Mouse (Mus musculus) right cerebral cortex, adult 18-20 months (tissue): ENCODE measurements at regions not wholly inside any gene's neighbourhood (a gene's known extent, or its start where the extent isn't known, plus 50 kb on each side); places are given as distances from the start of the nearest gene placed in this dataset.

Experiments used
- DNase-seq: peaks from one replicate; pipeline ENCODE4 v3.0.0; 2022; ENCODE audit warnings: mixed read lengths

DNA sequence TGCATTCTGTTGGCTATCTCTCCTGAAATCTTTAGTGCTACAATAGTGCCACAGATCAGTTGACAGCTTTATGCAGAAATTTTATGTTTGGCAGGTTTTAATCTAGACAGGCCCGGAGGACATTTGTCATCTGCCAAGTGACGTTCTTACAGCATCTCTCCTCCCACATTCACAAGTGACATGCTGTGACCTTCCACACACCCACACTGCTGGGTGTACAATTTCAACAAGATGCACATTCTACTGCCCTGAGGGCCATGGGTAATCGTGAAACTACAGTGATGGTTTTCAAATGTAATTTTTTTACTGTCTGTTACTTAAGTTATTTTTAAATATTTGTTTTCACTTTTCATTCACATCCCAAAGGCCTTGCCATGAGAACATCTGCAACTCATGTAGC lies 639.2 kb upstream of the Gm11114 start:
- no peak for DNase-seq

DNA sequence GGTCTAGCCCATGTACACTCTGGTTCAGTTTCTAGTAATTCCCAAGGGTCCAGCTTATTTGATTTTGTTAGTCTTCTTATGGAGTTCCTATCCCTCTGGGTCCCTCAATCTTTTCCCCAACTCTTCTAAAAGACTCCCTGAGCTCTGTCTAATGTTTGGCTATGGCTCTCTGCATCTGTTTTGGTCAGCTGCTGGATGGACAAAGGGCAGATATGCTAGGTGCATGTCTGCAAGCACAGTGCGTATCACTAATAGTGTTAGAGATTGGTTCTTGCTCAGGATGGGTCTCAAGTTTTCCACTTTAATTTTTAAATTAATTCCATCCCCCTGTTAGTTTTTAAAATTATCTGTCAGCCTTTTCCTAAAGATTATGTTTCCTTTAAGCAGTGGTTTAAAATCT lies 634.2 kb upstream of the Gm11114 start:
- DNase-seq = no peak

DNA sequence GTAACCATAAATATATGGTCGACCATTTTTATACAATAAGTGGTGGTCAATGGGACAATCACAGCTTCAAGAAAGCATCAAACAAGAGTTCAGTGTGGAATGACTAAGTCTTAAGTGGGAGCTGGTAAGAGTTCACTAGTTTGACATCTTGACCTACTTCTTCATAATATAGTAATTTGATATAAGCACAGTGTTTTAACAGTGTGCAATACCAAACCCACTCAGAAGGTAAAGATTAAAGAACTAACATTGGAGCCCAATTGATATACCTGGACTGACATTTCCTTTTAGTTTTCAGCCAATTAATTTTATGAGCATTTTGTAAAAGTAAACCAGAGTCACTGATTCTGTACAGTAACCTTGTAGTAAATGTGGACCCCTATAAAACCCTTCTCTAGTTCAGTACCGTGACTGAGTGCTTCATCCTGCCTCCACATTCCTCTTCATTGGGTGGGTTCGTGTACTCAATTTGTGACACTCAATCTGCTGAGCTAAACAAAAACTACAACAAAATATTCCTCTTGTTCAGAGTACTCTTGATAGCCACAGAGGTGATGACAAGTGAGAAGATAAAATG lies 593.9 kb upstream of the Gm11114 start:
- DNase-seq = no peak

DNA sequence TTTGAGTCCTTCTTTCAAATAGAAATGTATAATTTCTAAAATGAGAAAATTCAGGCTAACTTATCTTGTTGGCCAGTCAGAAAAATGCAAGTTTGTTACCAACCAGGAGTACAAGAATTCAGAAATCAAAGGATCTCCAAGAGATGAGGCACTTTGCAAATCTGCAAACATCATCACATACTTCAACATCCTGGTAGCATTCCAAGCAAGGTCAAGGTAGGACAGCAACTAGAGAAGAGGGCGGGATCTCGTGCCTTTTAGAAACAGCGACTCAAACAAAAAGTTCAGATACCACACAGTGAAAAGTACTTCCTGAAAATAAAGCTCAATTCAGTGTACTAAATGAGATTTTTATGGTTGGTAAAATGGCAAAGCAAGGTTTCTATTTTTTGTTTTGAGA lies 593.2 kb upstream of the Gm11114 start:
- no peak for DNase-seq

DNA sequence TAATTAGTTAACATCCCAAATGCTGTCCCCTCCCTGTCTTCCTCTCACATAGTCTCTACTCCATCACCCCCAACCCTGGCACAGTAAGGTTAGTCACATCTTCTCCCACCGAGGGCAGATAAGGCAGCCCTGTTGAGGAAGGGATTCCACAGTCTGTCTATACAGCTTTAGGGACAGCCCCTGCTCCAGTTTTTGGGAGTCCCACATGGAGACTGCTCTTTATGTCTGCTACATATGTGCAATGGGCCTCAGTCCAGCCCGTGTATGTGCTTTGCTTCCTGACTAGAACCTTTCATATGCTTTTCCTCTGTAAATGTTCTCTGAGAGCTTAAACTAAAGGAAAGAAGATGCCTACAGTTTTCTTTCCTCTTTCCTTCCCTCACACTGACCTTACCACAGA lies 592.1 kb upstream of the Gm11114 start:
- no peak for DNase-seq

DNA sequence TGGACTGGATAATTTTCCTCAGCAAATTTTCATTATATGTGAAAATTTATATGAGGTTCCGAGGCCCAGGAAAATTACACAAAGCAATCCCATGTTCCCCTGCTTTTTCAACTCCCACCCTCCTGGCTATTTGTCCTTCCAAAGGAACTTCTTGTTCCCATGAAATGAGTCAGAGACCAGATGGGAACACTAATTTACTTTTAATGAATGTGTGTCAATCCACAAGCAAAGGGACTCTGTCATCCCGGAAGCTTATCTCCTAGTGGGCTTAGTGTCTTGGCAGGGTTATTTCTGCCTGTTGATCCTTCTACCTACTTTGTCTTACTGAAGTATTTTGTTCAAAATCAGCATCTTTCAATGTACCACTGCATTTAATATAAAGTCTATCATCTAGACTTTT lies 573.3 kb upstream of the Gm11114 start:
- no peak for DNase-seq

DNA sequence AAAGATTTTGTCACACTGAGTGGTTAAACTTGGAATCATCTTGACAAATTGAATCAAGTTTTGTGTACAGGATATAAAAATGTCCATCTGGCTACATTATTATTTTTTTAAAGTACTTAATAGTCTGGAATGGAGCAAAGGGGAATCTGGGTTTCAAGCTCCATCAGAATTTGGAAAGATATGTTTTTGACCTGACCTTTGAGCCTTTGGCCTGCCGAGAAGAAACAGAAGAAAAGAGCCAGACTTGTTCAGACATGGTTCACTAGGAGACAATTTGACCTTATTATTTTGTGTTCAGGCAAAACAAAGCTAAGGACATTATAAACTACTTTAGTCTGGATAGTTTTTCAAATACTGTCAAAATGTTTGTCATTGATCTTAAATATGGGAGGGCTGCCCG lies 572.2 kb upstream of the Gm11114 start:
- DNase-seq = no peak

DNA sequence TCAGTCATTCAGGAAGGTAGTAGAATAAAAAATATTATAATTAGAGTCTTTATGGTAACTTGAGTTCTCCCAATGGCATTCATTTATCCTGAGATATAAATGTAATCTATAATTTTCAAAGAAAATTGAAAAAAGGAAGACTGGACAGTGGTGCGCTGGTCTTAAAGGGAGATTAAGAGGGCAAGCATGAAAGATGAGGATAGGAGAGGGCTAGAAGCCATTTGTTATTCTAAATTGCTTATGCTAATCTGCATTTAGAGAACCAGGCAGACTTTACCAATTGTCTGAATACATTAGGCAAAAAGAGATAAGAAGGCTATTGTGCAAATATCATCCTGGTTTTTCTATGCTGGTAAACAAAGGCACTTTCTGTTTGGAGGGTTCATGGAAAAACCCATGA lies 558.2 kb upstream of the Gm11114 start:
- no peak for DNase-seq

DNA sequence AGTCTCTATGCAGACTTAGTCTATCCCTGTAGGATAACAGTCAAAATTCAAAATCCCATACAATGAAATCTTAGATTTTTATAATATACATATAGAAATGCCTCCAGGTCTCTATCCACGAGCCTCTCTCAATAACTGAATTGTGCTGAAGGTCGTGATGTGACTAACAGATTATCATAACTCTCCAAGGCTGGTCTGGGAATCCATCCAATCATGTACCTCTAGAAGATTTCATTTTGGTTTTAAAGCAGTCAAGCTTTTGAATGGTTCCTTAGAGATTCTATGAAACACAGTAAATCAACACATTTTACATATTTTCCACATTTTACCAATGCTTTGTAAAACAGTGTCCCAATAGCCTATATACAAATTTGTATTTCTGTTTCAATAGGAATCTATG lies 557.7 kb upstream of the Gm11114 start:
- DNase-seq = no peak

DNA sequence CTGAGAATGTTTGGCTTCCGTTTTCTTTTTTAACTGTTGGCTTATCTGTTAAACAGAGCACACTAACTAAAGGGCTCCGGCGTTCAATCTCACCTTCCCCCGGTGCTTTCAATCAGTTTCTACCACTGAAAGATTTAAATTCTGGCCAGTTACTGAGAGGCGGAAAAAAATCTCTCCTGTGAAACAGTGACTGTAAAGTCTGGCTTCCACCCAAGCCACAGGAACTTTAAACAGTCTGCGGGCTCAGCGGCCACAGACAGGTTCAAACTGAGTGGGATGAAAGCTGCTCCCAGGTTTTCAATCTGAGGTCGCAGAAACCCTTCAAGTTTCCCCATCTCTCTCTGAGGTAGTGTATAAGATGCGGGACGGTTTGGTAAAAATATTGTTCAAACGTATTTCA lies 538.2 kb upstream of the Gm11114 start:
- DNase-seq = no peak

DNA sequence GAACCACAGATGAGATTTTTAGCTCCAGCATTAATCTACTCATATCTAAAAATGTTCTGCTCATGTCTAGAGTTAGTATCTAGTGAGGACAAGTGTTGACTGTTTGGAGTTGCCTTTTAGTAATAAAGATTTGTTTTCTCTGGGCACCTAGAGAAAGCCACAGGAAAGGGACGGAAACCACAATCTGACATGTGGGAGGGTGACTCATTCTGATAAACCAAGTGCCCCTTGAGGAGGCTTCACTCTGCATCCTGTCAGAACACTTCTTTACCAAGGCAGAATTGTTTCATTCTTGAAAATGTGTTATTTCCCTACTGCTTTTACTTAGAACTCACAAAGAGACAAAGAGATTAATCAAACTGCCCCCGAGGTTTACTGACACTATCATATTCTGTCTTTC lies 537.4 kb upstream of the Gm11114 start:
- DNase-seq = no peak

DNA sequence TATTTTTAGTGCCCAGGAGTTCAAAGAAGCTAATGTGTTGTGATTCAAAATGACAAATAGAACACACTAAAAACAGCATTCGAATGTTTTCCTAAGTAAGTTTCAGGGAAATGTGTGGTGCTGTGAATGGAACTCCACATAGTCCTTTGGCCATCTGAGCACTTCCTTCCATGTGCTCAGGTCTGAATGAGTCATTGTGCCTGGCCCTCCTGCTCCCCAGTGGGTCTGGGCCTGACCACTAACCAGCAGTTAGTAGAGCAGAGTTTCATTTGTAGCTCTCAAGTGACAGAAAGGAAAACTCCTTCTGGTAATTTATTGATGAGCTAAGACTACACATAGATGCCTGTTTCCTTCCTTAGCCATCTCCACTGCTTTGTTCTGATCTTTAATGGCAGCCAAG lies 533.4 kb upstream of the Gm11114 start:
- no peak for DNase-seq

DNA sequence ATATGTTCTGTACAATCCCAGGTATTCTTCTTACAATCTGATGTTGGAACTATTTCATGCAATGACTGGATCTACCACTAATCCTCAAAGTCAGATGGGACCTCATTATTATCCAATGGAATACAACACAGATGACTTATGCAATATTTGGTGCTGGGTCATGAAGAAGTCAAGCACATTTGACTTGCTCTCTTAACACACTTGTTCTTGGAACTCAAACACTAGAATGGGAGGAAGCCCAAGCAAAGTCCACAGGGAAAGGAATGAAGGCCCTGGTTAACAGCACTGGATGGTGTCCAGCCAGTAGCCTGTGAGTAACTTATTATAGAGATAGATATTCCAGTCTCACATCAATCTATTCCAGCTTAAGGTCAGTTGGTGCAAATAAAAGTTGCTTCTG lies 486.8 kb upstream of the Gm11114 start:
- no peak for DNase-seq

DNA sequence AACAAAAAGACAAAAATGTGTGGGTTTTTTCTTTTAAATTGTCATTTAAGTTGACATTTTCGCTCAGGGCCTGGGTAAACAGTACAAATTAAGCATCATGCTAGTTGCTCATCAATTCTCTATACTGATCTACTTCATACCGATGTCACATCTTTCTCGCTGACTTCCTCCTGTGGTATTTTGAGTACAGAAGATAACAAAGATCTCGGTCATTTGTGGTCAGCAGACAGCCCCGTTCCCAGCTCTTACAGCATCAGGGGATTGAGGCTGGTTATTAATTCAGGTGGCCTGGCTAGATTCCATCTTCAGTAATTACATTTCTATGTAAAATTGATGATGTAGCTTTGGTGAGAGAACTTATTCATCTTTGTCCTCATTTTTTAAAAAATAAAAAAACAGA lies 483.6 kb upstream of the Gm11114 start:
- DNase-seq = no peak

DNA sequence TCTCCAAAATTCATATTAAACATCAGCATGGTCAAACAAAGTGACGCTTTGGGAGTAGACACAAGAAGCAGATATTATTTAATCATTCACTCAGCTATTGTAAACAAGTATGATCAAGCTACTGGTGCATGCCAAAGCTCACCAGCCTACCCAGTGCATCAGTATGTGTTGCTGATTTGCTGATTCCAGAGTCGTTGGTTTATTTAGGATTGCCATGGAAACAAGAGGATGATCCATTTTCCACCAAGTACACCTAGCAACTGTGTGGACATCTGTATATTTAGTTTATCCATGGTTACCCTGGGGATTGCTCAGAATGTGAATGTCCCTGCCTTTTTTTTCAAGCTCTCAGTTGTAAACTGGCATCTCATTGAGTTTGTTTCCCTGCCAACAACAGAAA lies 481.9 kb upstream of the Gm11114 start:
- no peak for DNase-seq

DNA sequence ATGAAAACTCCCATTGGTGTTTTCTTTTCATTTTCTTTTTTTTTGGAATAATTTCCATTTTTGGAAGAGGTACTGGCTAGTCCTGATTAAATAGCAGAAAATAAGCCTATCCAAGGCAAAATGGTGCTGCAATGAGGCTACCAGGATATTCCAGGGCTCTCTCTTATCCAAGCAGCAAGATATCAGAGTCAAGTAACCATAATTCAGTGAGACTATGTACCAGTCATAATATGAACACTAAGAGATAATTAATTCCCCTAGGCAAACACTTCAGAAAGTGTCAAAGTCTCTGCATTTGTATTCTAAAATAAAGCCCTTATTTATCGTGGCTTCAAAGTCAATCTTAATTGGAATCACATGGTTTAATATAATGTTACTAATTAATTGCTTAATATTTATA lies 475.1 kb upstream of the Gm11114 start:
- no peak for DNase-seq

DNA sequence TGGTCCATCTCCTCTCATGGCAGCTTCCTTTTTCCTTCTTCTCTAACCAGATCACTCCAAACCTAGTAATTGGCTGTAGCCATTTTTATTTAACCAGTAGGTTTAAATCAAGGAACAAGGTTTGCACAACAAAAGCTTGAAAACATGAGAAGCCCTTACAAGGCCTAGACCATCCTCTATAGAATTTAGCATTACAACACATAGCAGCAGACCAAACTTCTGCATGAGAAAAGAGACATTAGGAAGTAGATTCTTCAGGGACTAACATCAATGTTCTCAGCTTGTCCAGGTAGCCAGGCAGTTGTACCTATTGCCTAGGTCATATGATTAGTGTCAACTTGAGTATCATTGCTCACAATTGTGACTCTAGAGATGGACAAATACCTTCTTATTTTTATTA lies 468.6 kb upstream of the Gm11114 start:
- DNase-seq = no peak

DNA sequence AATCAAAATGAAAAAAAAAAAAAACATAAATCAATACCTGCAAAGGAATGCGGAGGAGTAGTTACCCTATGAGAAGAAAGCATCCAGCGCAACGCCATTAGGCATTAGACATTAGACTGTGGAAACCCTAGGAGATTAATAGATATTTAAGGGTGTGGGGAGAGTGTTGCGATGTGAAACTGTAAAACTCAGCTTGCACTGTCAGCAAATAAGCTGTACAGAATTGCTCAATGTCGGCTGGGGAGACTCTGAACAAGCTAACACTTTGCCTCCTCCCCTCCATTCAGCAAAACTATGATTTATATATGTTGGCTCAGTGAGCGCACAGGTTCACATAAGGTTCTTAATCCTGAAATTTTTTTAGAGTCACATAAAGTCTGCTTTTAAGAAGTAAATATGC lies 451.0 kb upstream of the Gm11114 start:
- no peak for DNase-seq

DNA sequence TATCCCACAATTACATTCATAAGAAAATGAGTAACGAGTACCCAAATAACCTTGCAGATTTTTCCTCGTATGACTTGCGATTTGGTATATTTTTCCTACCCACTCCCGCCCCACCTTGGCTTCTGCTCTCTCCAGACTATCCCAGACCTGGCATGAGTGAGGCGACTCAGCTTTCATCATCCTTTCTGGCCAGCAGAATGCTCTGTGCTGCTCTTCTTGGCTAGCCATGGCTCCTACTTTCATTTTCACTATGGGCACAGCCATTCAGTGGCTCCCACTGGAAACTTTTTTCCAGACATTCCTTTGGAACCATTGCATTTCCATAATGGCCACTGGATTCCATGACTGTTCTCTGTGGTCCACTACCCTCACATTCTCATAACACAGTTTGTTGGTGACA lies 449.1 kb upstream of the Gm11114 start:
- DNase-seq = no peak

DNA sequence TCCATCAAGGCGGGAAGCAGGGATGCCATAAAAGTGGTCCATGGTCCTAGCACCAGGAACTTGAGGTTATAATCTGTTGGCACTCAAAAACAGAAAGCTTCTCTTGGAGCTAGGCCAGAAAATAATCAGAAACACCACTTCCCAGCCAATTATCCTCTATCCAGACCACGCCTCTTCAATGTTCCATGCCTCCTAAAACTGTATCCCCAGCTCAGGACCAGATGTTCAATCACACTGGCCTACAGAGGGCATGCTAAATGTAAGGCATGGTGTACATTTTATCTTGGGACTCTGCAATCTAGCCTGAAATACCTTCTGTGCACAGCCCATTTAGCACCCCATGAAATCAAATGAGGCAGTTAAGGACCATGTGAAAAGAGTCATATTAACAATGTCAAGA lies 418.4 kb upstream of the Gm11114 start:
- no peak for DNase-seq

DNA sequence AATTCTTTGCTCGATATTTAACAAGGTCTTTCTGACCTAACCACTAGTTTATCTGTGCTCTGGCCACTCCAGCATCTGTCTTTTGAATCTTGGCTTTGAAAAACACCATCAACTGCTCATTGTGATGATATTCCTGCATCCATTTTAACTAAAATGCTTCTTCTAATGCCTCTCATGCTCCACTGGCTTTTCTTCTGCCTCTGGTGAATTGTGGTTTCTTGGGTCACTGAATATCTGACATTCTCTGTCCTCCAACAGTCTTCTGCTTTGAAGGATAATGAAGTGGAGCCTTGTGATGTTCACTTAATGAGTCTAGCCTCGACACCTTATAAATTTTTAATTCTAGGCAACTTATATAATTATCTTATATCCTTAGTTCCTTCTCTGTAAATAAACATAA lies 416.5 kb upstream of the Gm11114 start:
- no peak for DNase-seq

DNA sequence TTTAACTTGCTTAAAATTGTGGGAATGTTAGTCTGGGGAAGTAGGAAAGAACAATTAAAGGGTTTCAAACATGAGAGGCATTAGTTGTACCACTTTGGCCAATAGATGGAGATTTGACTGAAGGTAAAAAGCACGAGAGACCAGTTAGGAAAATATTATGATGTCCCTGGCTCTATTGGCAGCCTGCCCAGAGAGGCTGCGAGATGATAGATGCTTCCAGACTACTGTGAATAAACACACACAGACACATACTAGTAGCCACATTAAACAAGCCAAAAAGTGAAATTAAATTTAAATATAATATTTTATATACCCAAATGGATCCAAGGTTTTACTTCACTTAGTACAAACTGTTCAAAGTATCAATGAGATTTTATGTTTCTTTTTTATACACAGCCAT lies 411.9 kb upstream of the Gm11114 start:
- DNase-seq = no peak

DNA sequence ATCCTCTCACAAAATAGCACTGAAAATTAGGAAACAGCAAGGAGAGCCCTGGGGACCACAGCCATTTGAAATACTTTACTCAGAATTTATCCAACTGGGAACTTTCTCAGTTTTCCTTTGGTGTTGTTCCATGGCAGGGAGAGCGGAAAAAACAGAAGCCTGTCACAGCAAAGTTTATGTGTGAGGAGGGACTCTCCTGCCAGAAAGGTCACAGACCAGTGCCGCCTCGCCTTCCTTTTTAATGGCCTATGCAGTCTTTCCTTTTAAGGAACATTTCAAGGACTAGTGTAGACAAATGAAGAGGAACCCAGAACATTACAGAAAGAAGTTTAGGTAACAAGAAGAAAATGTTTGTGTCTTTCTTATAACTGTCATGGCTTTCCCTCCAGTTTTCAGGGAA lies 406.3 kb upstream of the Gm11114 start:
- no peak for DNase-seq

DNA sequence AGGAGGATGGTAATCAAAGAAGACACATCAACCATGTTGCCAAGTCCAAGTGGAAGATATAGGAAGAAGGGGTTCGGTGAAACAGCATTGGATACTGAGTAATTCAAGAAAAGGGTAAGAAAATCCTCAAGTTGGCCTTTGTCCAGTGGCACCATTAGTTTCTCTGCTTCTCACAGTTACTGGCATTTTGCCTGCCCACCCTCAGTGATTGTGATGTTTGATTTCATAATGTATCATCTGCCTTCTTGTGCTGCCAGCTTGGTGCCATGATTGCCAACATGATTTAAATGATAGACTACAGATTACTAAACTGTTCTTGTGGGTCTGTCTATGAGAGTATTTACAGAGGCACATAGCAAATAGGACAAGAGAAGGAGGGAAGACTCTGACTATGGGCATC lies 399.3 kb upstream of the Gm11114 start:
- DNase-seq = no peak

DNA sequence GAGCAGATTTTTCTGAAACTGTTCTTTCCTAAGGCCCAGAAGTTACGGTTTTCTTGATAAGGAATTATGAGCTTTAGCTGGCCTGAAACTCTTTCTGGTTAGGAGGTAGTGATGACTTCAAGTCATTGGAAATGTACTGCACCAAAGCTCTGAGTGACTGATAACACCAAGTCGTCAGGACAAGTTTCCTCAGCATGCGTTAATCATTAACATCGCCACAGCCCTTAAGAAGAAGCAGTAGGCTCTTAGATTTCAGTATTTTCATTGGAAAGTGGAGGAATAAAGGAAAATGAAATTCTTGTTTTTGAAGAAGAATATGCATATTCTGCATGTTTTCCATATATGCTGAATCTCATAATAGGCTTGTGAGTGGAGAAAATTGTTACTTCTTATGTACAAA lies 390.3 kb upstream of the Gm11114 start:
- DNase-seq = no peak

DNA sequence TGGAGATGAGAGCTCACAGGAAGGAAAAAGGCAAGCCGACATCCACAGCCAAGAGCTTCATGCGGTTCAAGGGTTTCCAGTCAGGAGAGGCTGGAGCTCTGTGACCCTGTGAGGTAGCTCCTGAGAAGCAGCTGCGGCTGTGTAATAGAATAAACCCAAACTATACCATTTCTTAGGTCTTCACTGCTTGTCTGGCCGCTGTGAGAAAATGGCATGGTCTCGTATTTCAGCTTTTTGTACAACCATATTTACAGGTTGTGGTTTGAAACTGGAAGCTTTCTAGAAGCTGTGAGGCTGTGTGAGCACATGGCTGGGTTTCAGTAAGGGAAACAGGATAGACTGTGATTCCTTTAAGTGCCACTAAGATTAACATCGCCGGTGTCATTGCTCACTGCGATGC lies 388.6 kb upstream of the Gm11114 start:
- DNase-seq = no peak
